ENCODE assay signal across 20 mouse cellular contexts in genomic region chr16:78697514-78698209, GRCm38 (mm10).
DNase-seq lines count a peak whose midpoint lies in the region; ATAC-seq lines count a peak whose summit lies in the region.
"Had no signal": no experiment of that assay in that cellular context is flagged by ENCODE, and none has a peak within 500 bp of the region (broad histone marks: within the 10 kb centered on the region; RNA-seq: fewer than 3 reads in every experiment).

No protein-coding gene starts in this region.

- no peak overlapping the region for H3K27ac ChIP-seq in forebrain, embryonic 14.5 days (ENCODE audit: low read depth, low read length)
- no peak overlapping the region for H3K27ac ChIP-seq in forebrain, embryonic 10.5 days
- no peak overlapping the region for H3K27ac ChIP-seq in lung, embryonic 16.5 days (ENCODE audit: low read length)
- no peak overlapping the region for H3K27ac ChIP-seq in embryonic facial prominence, embryonic 14.5 days (replicated peaks; ENCODE audit: low read depth, low read length)
- H3K27ac ChIP-seq in midbrain, embryonic 16.5 days (ENCODE audit: low read length) = peak overlapping the region; percentile 43; the same call in 1 of the 2 replicates
- H3K27ac ChIP-seq: heart, adult 2 months; heart, embryonic 15.5 days; neural tube, embryonic 15.5 days; stomach, postnatal 0 days had no signal

- H3K9ac ChIP-seq in forebrain, embryonic 14.5 days (ENCODE audit: low read length) = no peak overlapping the region
- H3K9ac ChIP-seq in lung, embryonic 16.5 days (ENCODE audit: low read length) = no peak overlapping the region
- H3K9ac ChIP-seq in embryonic facial prominence, embryonic 14.5 days (ENCODE audit: low read depth, low read length) = no peak overlapping the region
- no peak overlapping the region for H3K9ac ChIP-seq in midbrain, embryonic 16.5 days (ENCODE audit: low read depth, low read length)
- H3K9ac ChIP-seq: heart, embryonic 15.5 days; limb, embryonic 15.5 days; neural tube, embryonic 15.5 days had no signal

- H3K4me3 ChIP-seq in forebrain, embryonic 14.5 days (ENCODE audit: low read depth, low read length) = no peak overlapping the region
- no peak overlapping the region for H3K4me3 ChIP-seq in forebrain, embryonic 10.5 days
- H3K4me3 ChIP-seq in lung, embryonic 16.5 days (ENCODE audit: low read length) = no peak overlapping the region
- no peak overlapping the region for H3K4me3 ChIP-seq in embryonic facial prominence, embryonic 14.5 days (ENCODE audit: low read depth, low read length)
- no peak overlapping the region for H3K4me3 ChIP-seq in midbrain, embryonic 16.5 days (ENCODE audit: low read depth, low read length)
- H3K4me3 ChIP-seq: heart, adult 2 months; heart, embryonic 15.5 days; limb, embryonic 15.5 days; neural tube, embryonic 15.5 days had no signal

- no peak overlapping the region for H3K4me2 ChIP-seq in forebrain, embryonic 14.5 days (ENCODE audit: low read length)
- H3K4me2 ChIP-seq in lung, embryonic 16.5 days (ENCODE audit: low read depth, low read length) = no peak overlapping the region
- H3K4me2 ChIP-seq in embryonic facial prominence, embryonic 14.5 days (ENCODE audit: low read depth, low read length) = no peak overlapping the region
- H3K4me2 ChIP-seq in midbrain, embryonic 16.5 days (ENCODE audit: low read length) = no peak overlapping the region
- H3K4me2 ChIP-seq: heart, embryonic 15.5 days; limb, embryonic 15.5 days; neural tube, embryonic 15.5 days had no signal

- no peaks in the 10 kb centered on the region for H3K27me3 ChIP-seq in forebrain, embryonic 14.5 days (replicated peaks; ENCODE audit: control insufficient read depth, insufficient read depth, low read length)
- no peaks in the 10 kb centered on the region for H3K27me3 ChIP-seq in forebrain, embryonic 10.5 days (ENCODE audit: poor library complexity, severe bottlenecking)
- no peaks in the 10 kb centered on the region for H3K27me3 ChIP-seq in lung, embryonic 16.5 days (ENCODE audit: control insufficient read depth, insufficient read depth, low read depth, low read length)
- H3K27me3 ChIP-seq in embryonic facial prominence, embryonic 14.5 days (replicated peaks; ENCODE audit: control insufficient read depth, insufficient read depth, low read length) = no peaks in the 10 kb centered on the region
- no peaks in the 10 kb centered on the region for H3K27me3 ChIP-seq in midbrain, embryonic 16.5 days (ENCODE audit: control insufficient read depth, insufficient read depth, low read depth, low read length)
- H3K27me3 ChIP-seq: heart, embryonic 15.5 days; limb, embryonic 15.5 days; neural tube, embryonic 15.5 days had no signal

- 58% methylated on average over 3 of the region's 3 CpGs for WGBS in forebrain, embryonic 14.5 days
- 79% methylated on average over 3 of the region's 3 CpGs for WGBS in forebrain, embryonic 10.5 days
- 40% methylated on average over 3 of the region's 3 CpGs for WGBS in lung, embryonic 16.5 days
- 45% methylated on average over 3 of the region's 3 CpGs for WGBS in embryonic facial prominence, embryonic 14.5 days
- WGBS in midbrain, embryonic 16.5 days = 38% methylated on average over 3 of the region's 3 CpGs

- ATAC-seq in forebrain, embryonic 14.5 days = peak; percentile 60; the same call in 1 of the 2 replicates
- 0 out of 2 replicates have a peak, but pooled peaks have one; percentile 45 for ATAC-seq in lung, embryonic 16.5 days (ENCODE audit: low read depth)
- ATAC-seq in embryonic facial prominence, embryonic 14.5 days (ENCODE audit: low read depth) = peak; percentile 72; the same call in 1 of the 2 replicates
- ATAC-seq in midbrain, embryonic 16.5 days = peak; percentile 89

- no peaks in the 10 kb centered on the region for H3K9me3 ChIP-seq in forebrain, embryonic 14.5 days (replicated peaks; ENCODE audit: control insufficient read depth, low read length)
- H3K9me3 ChIP-seq in forebrain, embryonic 10.5 days = no peaks in the 10 kb centered on the region
- H3K9me3 ChIP-seq in lung, embryonic 16.5 days (ENCODE audit: control insufficient read depth, low read length) = no peaks in the 10 kb centered on the region
- no peaks in the 10 kb centered on the region for H3K9me3 ChIP-seq in embryonic facial prominence, embryonic 14.5 days (ENCODE audit: control insufficient read depth, low read length)
- H3K9me3 ChIP-seq in midbrain, embryonic 16.5 days (replicated peaks; ENCODE audit: control insufficient read depth, low read length, poor library complexity, severe bottlenecking) = no peaks in the 10 kb centered on the region
- H3K9me3 ChIP-seq: heart, embryonic 15.5 days; limb, embryonic 15.5 days; neural tube, embryonic 15.5 days had no signal

- no peaks in the 10 kb centered on the region for H3K4me1 ChIP-seq in forebrain, embryonic 14.5 days (ENCODE audit: control insufficient read depth, insufficient read depth, low read length)
- H3K4me1 ChIP-seq in forebrain, embryonic 10.5 days = no peaks in the 10 kb centered on the region
- no peaks in the 10 kb centered on the region for H3K4me1 ChIP-seq in lung, embryonic 16.5 days (replicated peaks; ENCODE audit: control insufficient read depth, insufficient read depth, low read length)
- H3K4me1 ChIP-seq in embryonic facial prominence, embryonic 14.5 days (ENCODE audit: control insufficient read depth, insufficient read depth, low read length) = peaks cover 3% of the 10 kb centered on the region; the same call in 1 of the 2 replicates
- H3K4me1 ChIP-seq in midbrain, embryonic 16.5 days (ENCODE audit: control insufficient read depth, insufficient read depth, low read length) = peaks cover 8% of the 10 kb centered on the region; the same call in 1 of the 2 replicates
- H3K4me1 ChIP-seq: heart, embryonic 15.5 days; limb, embryonic 15.5 days; neural tube, embryonic 15.5 days had no signal

- H3K36me3 ChIP-seq in forebrain, embryonic 14.5 days (ENCODE audit: control insufficient read depth, insufficient read depth, low read length) = no peaks in the 10 kb centered on the region
- no peaks in the 10 kb centered on the region for H3K36me3 ChIP-seq in forebrain, embryonic 10.5 days (replicated peaks)
- H3K36me3 ChIP-seq in lung, embryonic 16.5 days (ENCODE audit: control insufficient read depth, insufficient read depth, low read length) = no peaks in the 10 kb centered on the region
- H3K36me3 ChIP-seq in embryonic facial prominence, embryonic 14.5 days (ENCODE audit: control insufficient read depth, insufficient read depth, low read length) = no peaks in the 10 kb centered on the region
- no peaks in the 10 kb centered on the region for H3K36me3 ChIP-seq in midbrain, embryonic 16.5 days (ENCODE audit: control insufficient read depth, insufficient read depth, low read length)
- H3K36me3 ChIP-seq: heart, embryonic 15.5 days; limb, embryonic 15.5 days; neural tube, embryonic 15.5 days had no signal

- peak; percentile 40 for DNase-seq in forebrain, embryonic 14.5 days (ENCODE audit: low spot score)
- DNase-seq in forebrain, embryonic 10.5 days (ENCODE audit: extremely low spot score, low spot score) = no peak
- DNase-seq in lung, postnatal 10 days = no peak
- peak; percentile 68 for DNase-seq in embryonic facial prominence, embryonic 14.5 days (ENCODE audit: low spot score)
- no peak for DNase-seq in thymus, postnatal 14 days
- DNase-seq: adrenal gland, postnatal 10 days; cerebellum, adult 2 months; gastrocnemius, postnatal 10 days; heart, adult 2 months; kidney, adult 18-20 months; kidney, postnatal 14 days; layer of hippocampus, adult 9-11 months; right cerebral cortex, postnatal 25 days; thymus, postnatal 36 days had no signal

Comparison
In these comparisons a context has a peak if more than half of its experiments do, and no peak if none do; other contexts are left out.
1. DNase-seq: peak in forebrain, embryonic 14.5 days (single experiment) and embryonic facial prominence, embryonic 14.5 days (single experiment); none in forebrain, embryonic 10.5 days (single experiment), lung, postnatal 10 days (single experiment) and thymus, postnatal 14 days (single experiment).
2. Peak in every context shown above with its lines, with median percentiles within 50 percentile points of each other: ATAC-seq.